Mouse (Mus musculus): ENCODE data around the gene Creb3l4. TPM values are rescaled to one million over a fixed set of nuclear protein-coding genes. Genes with fewer than 3 reads are reported as not detected.
A peak's percentile ranks its signal among the peaks of the same experiment; 100 is the strongest.

The Creb3l4 gene
- polyA plus RNA-seq, 1 experiment from 2014 or later: 6.0 TPM

- no peak overlapping the region for H3K27ac ChIP-seq (ENCODE audit: low read depth, low read length)
- no peak for DNase-seq (ENCODE audit: low spot score)
- H3K36me3 ChIP-seq (ENCODE audit: control insufficient read depth, insufficient read depth, low read length): peaks cover 3% of the 10 kb centered on the region; the same call in 1 of the 2 replicates
- H3K4me1 ChIP-seq (replicated peaks; ENCODE audit: control insufficient read depth, insufficient read depth, low read length): peaks cover 12% of the 10 kb centered on the region; the same call in 1 of the 2 replicates
- H3K4me3 ChIP-seq (ENCODE audit: low read depth, low read length): no peak overlapping the region
- no peaks in the 10 kb centered on the region for H3K27me3 ChIP-seq (ENCODE audit: control insufficient read depth, insufficient read depth, low read length)
- WGBS: 96% methylated on average over 11 of the region's 11 CpGs
- no peak overlapping the region for H3K9ac ChIP-seq (ENCODE audit: low read length)
- H3K4me2 ChIP-seq (ENCODE audit: low read depth, low read length, severe bottlenecking): no peak overlapping the region
- ATAC-seq (replicated peaks; ENCODE audit: low FRiP score): no peak
- no peaks in the 10 kb centered on the region for H3K9me3 ChIP-seq (ENCODE audit: control insufficient read depth, low read length)
Observed at GRCm38 (mm10) chr3:90268190-90268589, 24.9 kb upstream of the Creb3l4 start.

GRCm38 (mm10) chr3:90266901-90267775, 23.8 kb upstream of the Creb3l4 start:
- DNase-seq (ENCODE audit: low spot score) (no peak), ATAC-seq (replicated peaks; ENCODE audit: low FRiP score) (no peak)
- Histone ChIP-seq H3K4me3 (ENCODE audit: low read depth, low read length) (no peak overlapping the region), H3K9me3 (ENCODE audit: control insufficient read depth, low read length) (no peaks in the 10 kb centered on the region), H3K4me1 (replicated peaks; ENCODE audit: control insufficient read depth, insufficient read depth, low read length) (peaks cover 12% of the 10 kb centered on the region; the same call in 1 of the 2 replicates), H3K36me3 (ENCODE audit: control insufficient read depth, insufficient read depth, low read length) (no peaks in the 10 kb centered on the region; the same call in 1 of the 2 replicates), H3K27ac (ENCODE audit: low read depth, low read length) (no peak overlapping the region), H3K4me2 (ENCODE audit: low read depth, low read length, severe bottlenecking) (no peak overlapping the region; the same call in 1 of the 2 replicates), H3K9ac (ENCODE audit: low read length) (no peak overlapping the region; the same call in 1 of the 2 replicates), H3K27me3 (ENCODE audit: control insufficient read depth, insufficient read depth, low read length) (no peaks in the 10 kb centered on the region)
- 88% methylated on average over 20 of the region's 20 CpGs for WGBS

- DNase-seq (ENCODE audit: low spot score) (no peak), ATAC-seq (replicated peaks; ENCODE audit: low FRiP score) (peak; percentile 42)
- peak overlapping the region; percentile 91; the same call in 1 of the 2 replicates for H3K27ac ChIP-seq (ENCODE audit: low read depth, low read length)
- WGBS: 24% methylated on average over 16 of the region's 16 CpGs
- H3K36me3 ChIP-seq (ENCODE audit: control insufficient read depth, insufficient read depth, low read length): no peaks in the 10 kb centered on the region; the same call in 1 of the 2 replicates
- peak overlapping the region; percentile 90 for H3K4me3 ChIP-seq (ENCODE audit: low read depth, low read length)
- H3K4me1 ChIP-seq (replicated peaks; ENCODE audit: control insufficient read depth, insufficient read depth, low read length): peaks cover 12% of the 10 kb centered on the region; the same call in 1 of the 2 replicates
- H3K4me2 ChIP-seq (ENCODE audit: low read depth, low read length, severe bottlenecking): peak overlapping the region; percentile 69
- no peaks in the 10 kb centered on the region for H3K9me3 ChIP-seq (ENCODE audit: control insufficient read depth, low read length)
- no peaks in the 10 kb centered on the region for H3K27me3 ChIP-seq (ENCODE audit: control insufficient read depth, insufficient read depth, low read length)
- peak overlapping the region; percentile 94 for H3K9ac ChIP-seq (ENCODE audit: low read length)
Observed at GRCm38 (mm10) chr3:90265932-90266741, 22.8 kb upstream of the Creb3l4 start.

GRCm38 (mm10) chr3:90265034-90265931, 22.0 kb upstream of the Creb3l4 start, which contains the start of gene Dennd4b:
Gene Dennd4b (plus strand): TSS chr3:90265185.
- Histone ChIP-seq H3K4me2 (ENCODE audit: low read depth, low read length, severe bottlenecking) (peak within 1 kb of the TSS; percentile 69), H3K4me1 (replicated peaks; ENCODE audit: control insufficient read depth, insufficient read depth, low read length) (peaks cover 12% of the 10 kb centered on the region; the same call in 1 of the 2 replicates), H3K9me3 (ENCODE audit: control insufficient read depth, low read length) (no peaks in the 10 kb centered on the region), H3K9ac (ENCODE audit: low read length) (peak within 1 kb of the TSS; percentile 94), H3K27me3 (ENCODE audit: control insufficient read depth, insufficient read depth, low read length) (no peaks in the 10 kb centered on the region), H3K36me3 (ENCODE audit: control insufficient read depth, insufficient read depth, low read length) (peaks cover 4% of the 10 kb centered on the region; the same call in 1 of the 2 replicates), H3K4me3 (ENCODE audit: low read depth, low read length) (peak within 1 kb of the TSS; percentile 90), H3K27ac (ENCODE audit: low read depth, low read length) (peak within 1 kb of the TSS; percentile 91)
- DNase-seq (ENCODE audit: low spot score) (peak; percentile 95), ATAC-seq (replicated peaks; ENCODE audit: low FRiP score) (peak; percentile 84)
- under 1% methylated on average over 76 of the region's 87 CpGs for WGBS

- H3K4me3 ChIP-seq (ENCODE audit: low read depth, low read length): peak overlapping the region; percentile 90
- H3K27me3 ChIP-seq (ENCODE audit: control insufficient read depth, insufficient read depth, low read length): no peaks in the 10 kb centered on the region
- peak overlapping the region; percentile 94 for H3K9ac ChIP-seq (ENCODE audit: low read length)
- WGBS: 34% methylated on average over 10 of the region's 10 CpGs
- H3K4me1 ChIP-seq (replicated peaks; ENCODE audit: control insufficient read depth, insufficient read depth, low read length): peaks cover 12% of the 10 kb centered on the region; the same call in 1 of the 2 replicates
- DNase-seq (ENCODE audit: low spot score) (no peak), ATAC-seq (replicated peaks; ENCODE audit: low FRiP score) (no peak)
- H3K27ac ChIP-seq (ENCODE audit: low read depth, low read length): 0 out of 2 replicates have a peak overlapping the region, but pooled peaks have one; percentile 15
- no peaks in the 10 kb centered on the region for H3K9me3 ChIP-seq (ENCODE audit: control insufficient read depth, low read length)
- peaks cover 8% of the 10 kb centered on the region; the same call in 1 of the 2 replicates for H3K36me3 ChIP-seq (ENCODE audit: control insufficient read depth, insufficient read depth, low read length)
- H3K4me2 ChIP-seq (ENCODE audit: low read depth, low read length, severe bottlenecking): peak overlapping the region; percentile 69; the same call in 1 of the 2 replicates
Observed at GRCm38 (mm10) chr3:90264687-90265033, 21.3 kb upstream of the Creb3l4 start.

- H3K9ac ChIP-seq (ENCODE audit: low read length): no peak overlapping the region
- peaks cover 12% of the 10 kb centered on the region; the same call in 1 of the 2 replicates for H3K4me1 ChIP-seq (replicated peaks; ENCODE audit: control insufficient read depth, insufficient read depth, low read length)
- no peak overlapping the region for H3K4me3 ChIP-seq (ENCODE audit: low read depth, low read length)
- H3K9me3 ChIP-seq (ENCODE audit: control insufficient read depth, low read length): no peaks in the 10 kb centered on the region
- H3K4me2 ChIP-seq (ENCODE audit: low read depth, low read length, severe bottlenecking): no peak overlapping the region
- H3K27me3 ChIP-seq (ENCODE audit: control insufficient read depth, insufficient read depth, low read length): no peaks in the 10 kb centered on the region
- WGBS: 93% methylated on average over 5 of the region's 5 CpGs
- no peak for ATAC-seq (replicated peaks; ENCODE audit: low FRiP score)
- no peak overlapping the region for H3K27ac ChIP-seq (ENCODE audit: low read depth, low read length)
- DNase-seq (ENCODE audit: low spot score): no peak
- peaks cover 12% of the 10 kb centered on the region; the same call in 1 of the 2 replicates for H3K36me3 ChIP-seq (ENCODE audit: control insufficient read depth, insufficient read depth, low read length)
Observed at GRCm38 (mm10) chr3:90263121-90263771, 19.9 kb upstream of the Creb3l4 start.

- Histone ChIP-seq H3K4me3 (ENCODE audit: low read depth, low read length) (no peak overlapping the region), H3K9ac (ENCODE audit: low read length) (no peak overlapping the region), H3K27ac (ENCODE audit: low read depth, low read length) (no peak overlapping the region), H3K27me3 (ENCODE audit: control insufficient read depth, insufficient read depth, low read length) (no peaks in the 10 kb centered on the region), H3K36me3 (ENCODE audit: control insufficient read depth, insufficient read depth, low read length) (peaks cover 12% of the 10 kb centered on the region; the same call in 1 of the 2 replicates), H3K4me2 (ENCODE audit: low read depth, low read length, severe bottlenecking) (no peak overlapping the region), H3K9me3 (ENCODE audit: control insufficient read depth, low read length) (no peaks in the 10 kb centered on the region), H3K4me1 (replicated peaks; ENCODE audit: control insufficient read depth, insufficient read depth, low read length) (peaks cover 5% of the 10 kb centered on the region)
- 90% methylated on average over 4 of the region's 4 CpGs for WGBS
- ATAC-seq (replicated peaks; ENCODE audit: low FRiP score) (no peak), DNase-seq (ENCODE audit: low spot score) (no peak)
Observed at GRCm38 (mm10) chr3:90258521-90258920, 15.2 kb upstream of the Creb3l4 start.

Data from forebrain, embryonic 11.5 days (tissue).